Mouse (Mus musculus): ENCODE measurements around the gene Dnajc2. TPM values are rescaled to one million over a fixed set of nuclear protein-coding genes. Genes with fewer than 3 reads are reported as not detected.
"Not testable (repeated sequence)": the region's sequence is repeated elsewhere in the genome, so short reads cannot be mapped to it uniquely, and the experiment has no call there.

The Dnajc2 gene
- polyA plus RNA-seq, 1 experiment: 4.3 TPM

DNA sequence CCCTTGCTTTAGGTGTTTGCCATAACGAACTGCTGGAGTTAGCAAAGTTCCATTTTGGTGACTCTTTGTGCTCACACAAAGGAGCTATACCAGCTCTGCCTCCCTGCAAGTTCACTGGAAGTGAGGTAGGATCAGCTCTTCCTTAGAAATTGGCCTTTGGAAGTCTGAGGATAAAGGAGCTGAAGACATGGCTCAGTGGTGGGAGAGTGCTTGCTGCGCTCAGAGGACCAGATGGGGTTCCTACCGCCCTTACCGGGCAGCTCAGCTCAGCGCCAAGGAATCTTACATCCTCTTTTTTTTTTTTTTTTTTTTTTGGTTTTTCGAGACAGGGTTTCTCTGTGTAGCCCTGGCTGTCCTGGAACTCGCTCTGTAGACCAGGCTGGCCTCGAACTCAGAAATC, 39.1 kb downstream of the Dnajc2 start:
- DNase-seq (ENCODE audit: low read depth, low spot score): no peak
- 97% methylated on average over 7 of the region's 8 CpGs for WGBS

DNA sequence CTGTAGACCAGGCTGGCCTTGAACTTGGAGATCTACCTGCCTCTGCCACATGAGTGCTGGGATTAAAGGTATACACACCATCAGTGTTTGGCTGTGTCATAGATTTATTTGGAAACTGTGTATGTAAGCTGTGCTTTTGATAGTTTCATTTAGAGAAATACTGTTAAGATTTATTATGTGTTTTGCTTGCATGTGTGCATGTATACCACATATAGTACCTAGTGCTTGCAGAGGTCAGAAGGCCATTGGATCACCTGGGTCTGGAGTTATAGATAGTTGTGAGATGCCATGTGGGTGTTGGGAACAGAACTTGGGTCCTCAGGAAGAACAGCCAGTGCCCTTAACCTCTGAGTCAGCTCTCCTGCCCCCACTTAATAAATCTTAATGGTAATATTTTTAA, 40.4 kb downstream of the Dnajc2 start:
- DNase-seq (ENCODE audit: low read depth, low spot score): no peak

DNA sequence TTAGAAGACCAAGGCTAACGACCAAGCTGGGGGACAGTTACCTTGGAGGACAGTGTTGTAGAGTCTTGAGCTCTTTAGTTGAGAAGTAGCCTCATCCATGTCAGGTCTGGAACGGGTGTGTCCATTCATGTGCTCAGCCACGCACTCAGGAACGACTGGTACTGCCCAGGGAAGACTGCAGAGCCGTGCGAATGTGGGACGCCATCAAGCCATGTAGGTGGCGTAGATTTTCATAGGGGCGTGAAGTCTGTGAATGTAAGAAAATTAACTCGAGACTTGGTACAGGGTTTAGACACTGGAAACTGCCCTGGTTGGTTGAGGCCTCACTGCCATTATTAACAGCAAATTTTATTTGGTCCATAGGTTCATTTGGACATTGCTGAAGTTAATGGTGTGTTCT, 41.4 kb downstream of the Dnajc2 start:
- 95% methylated on average over 10 of the region's 10 CpGs for whole genome bisulfite sequencing
- DNase-seq (ENCODE audit: low read depth, low spot score): no peak

DNA sequence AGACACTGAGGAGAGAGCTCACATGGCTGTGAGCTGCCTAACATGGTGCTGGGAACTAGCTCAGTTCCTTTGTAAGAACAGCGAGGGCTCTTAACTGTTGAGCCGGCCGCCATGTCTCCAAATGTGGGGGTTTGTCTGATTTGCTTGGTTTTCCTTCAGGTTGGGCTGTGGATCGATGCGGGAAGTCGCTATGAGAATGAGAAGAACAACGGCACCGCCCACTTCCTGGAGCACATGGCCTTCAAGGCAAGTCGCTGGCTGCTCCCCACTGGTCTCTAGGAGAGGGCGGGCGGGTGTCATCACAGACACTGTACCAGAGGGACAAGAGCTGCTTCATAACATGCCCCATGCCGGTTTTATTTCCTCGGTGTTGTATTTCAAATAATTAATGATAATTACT, 45.2 kb downstream of the Dnajc2 start:
- no peak for DNase-seq (ENCODE audit: low read depth, low spot score)
- WGBS: 89% methylated on average over 13 of the region's 13 CpGs

DNA sequence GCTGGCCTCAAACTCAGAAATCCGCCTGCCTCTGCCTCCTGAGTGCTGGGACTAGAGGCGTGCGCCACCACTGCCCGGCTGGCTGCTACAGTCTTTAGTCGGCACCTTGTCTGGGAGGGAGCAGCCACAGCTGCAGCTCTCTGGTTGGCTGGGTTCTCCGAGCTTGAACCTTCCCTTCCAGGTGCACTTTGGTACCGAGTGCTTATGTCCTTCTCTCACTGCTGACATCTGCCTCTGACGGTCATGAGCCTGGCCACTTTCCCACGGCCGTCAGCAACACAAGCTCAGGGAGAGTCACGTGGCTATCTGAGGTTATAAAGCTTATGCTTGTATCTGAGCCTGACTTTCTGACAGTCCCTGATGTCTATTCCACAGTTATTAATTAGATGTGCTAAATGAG, 45.9 kb downstream of the Dnajc2 start:
- WGBS: 80% methylated on average over 11 of the region's 11 CpGs
- no peak for DNase-seq (ENCODE audit: low read depth, low spot score)

DNA sequence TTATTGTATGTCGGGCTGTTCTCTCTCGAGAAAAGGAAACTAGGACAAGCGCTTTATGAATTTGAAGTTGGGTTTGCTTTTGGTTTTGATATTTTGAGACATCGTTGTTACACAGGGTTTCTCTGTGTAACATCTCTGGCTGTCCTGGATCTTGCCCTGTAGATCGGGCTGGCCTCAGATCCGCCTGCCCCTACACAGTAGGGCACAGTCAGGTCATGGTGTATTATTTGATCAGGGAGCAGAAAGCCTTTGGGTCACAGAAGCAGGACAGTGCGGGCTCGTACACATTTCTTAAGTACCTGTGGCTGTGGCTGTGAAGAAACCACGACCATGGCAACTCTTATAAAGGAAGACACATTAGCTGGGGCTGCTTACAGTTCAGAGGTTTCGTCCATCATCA, 47.4 kb downstream of the Dnajc2 start:
- 8% methylated on average over 10 of the region's 10 CpGs for WGBS
- no peak for DNase-seq (ENCODE audit: low read depth, low spot score)

DNA sequence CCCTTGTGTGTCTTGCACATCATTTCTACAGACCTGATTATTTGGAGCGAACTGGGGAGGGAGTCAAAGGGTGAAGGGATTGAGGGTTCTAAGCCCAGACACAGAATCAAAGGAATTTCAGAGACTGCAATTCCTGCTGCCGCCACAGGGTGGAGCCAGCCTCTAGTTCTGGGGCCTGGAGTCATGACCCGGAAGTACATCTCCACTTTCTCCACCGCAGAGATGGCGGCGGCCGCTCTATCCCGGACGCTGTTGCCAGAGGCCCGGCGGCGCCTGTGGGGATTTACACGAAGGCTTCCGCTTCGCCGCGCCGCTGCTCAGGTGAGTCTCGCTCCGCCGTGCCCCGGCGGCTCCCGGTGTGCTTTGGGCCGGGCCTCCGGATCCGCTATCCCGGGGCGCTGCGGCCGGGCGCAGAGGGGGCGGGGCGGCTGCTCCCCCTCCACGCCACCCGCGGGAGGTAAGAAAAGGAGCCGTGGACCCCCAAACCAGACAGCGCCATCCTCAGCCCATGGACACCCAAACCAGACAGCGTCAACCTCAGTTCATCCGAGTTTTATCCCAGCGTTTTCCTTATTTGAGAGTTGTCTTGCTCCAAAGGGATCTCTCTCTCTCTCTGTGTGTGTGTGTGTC, 48.0 kb downstream of the Dnajc2 start, which contains the start of gene Pmpcb:
Gene Pmpcb, plus strand, starts transcription at position 186 of the 630 bp plus-strand sequence.
- under 1% methylated on average over 42 of the region's 42 CpGs for WGBS

DNA sequence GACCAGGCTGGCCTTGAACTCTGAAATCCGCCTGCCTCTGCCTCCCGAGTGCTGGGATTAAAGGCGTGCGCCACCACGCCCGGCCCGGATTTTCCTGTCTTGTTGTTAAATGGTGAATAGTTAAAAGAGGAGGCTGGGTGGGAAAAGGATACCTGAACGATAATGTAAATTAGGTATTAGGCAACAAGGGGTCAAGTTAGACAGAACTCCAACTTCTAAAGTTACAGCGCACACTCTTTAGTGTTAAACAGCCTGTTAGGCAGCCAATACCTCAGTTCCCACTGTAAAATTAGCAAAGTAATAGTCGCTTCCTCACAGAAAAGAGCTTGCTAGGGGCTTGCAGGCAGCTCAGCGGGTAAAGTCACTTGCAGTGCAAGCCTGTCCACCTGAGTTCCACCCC, 49.0 kb downstream of the Dnajc2 start:
- 79% methylated on average over 11 of the region's 11 CpGs for WGBS
- no peak for DNase-seq (ENCODE audit: low read depth, low spot score)

More for the DNA sequence above, 48.0 kb downstream of the Dnajc2 start, which contains the start of gene Pmpcb:
- DNase-seq (ENCODE audit: low read depth, low spot score): peak; percentile 67

DNA sequence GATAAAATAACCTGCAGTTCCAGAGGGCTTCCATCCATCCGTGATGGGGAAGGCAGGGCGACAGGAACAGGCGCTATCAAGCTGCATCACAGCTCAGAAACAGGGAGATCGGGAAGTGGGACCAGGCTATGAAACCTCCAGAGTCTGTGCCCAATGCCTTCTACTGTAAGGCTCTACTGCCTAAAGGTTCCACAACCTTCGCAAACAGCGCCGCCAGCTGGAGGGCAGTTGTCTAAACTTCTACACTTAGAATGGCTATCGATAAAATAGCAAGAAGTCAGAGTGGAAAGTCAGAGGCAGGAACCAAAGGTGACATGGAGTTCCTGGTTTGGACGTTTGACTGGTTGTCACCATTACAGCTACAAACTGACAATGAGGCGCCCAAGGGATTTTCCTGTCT, 49.5 kb downstream of the Dnajc2 start:
- peak; percentile 74 for DNase-seq (ENCODE audit: low read depth, low spot score)
- WGBS: 18% methylated on average over 10 of the region's 10 CpGs

DNA sequence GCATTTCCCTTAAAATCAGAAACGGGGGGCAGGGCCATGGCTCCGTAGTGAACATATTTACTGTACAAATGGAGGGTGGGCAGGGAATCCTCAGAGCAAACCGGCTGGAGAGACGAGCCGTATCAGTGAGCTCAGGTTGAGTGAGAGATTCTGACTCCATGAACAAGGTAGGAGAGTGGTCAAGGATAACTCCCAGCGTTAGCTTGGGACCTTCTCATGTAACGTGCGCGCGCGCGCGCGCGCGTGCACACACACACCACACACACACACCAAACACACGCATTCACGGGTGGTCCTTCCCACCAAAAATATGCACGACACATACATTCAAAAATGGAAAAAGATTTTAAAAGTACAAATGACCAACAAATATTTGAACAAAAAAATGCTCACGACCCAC, 50.0 kb downstream of the Dnajc2 start:
- DNase-seq (ENCODE audit: low read depth, low spot score): no peak
- 78% methylated on average over 20 of the region's 20 CpGs for WGBS

DNA sequence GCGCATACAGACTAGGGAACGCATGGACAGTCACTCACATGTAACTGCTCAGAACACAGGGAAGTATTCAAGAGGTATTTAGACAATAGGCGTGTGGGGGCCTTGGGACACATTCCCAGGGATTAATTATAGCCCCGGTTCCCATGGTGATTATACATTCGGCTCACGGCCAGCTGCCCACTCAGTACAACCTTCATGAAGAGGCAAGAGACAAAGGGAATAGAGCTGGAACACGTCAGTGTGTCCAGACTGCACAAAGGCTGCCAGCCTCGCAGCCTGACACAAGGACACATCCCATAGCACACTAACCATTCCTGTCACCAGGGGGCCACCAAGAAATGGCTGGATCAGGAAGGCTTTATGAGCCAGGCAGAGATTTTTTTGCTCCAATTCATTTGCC, 52.1 kb downstream of the Dnajc2 start:
- no peak for DNase-seq (ENCODE audit: low read depth, low spot score)
- 13% methylated on average over 8 of the region's 8 CpGs for WGBS

DNA sequence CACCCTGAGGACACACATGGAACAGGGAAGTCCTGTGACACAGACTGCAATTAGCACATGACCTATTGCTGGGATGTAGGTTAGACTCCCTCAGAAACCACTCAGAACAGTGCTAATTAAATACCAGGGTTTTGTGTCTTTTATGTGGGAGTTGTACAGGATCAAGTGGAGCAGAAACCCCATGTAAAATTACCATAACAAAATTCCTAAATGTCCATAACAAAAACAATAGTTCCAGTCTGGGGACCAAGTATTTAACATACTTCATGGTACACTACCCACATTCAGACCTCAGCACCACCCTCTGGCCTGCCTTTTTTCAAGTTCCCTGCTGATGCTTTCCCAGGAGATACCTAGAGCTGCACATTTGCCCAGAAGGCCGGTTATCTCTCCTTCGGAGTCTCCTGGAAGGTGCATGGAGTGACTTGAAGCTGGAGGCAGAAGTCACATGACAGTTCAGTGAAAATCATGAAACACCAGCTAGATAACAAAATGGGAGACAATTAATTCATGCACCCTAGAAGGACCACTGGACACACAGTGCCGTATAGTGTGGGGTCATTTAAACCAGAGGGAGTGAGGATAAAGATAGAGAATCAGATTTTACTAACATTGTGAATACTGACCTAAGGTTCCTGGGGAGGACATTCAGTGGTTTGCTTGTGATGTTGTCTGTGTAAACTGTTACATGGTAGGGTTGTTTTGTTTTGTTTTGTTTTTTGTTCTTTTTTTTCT, 52.7 kb downstream of the Dnajc2 start:
- no peak for DNase-seq (ENCODE audit: low read depth, low spot score)
- WGBS: 88% methylated on average over 3 of the region's 3 CpGs

DNA sequence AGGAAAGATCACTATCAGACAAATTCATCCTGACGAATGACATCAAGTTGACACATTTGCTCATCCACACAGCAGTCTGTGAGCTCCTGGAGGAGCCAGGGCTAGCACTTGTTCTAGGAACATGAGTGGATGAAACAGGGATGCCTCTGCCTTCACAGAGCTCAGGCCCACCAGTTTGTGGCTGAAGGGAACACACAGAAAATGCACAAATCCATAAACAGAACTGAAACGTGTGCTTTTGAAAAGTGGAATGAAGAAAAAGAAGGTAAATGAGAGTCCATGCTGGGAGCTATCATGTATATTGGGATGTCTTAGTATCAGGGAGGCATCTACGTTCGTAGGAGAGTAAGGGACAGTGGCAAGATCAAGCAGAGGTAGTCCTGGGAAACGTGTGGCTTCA, 55.9 kb downstream of the Dnajc2 start:
- no peak for DNase-seq (ENCODE audit: low read depth, low spot score)
- WGBS: 84% methylated on average over 5 of the region's 5 CpGs

DNA sequence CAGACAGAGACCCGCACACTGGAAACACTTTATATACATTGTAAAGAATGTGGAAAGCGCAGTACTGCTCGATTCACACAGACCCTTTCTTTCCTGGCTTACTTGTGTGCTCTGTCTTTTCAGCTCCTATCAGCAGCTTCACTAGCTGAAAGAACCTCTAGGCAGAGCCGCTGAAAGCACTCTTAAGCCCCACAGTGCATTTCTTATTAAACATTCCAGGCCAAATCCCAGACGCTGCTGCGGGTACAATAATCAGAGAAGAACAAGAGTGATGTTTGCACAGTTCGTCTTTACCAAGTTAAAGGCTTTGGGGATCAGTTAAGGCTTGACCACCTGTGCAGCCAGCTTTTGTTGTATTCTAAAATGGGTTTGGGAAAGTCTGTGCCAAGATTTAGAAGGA, 60.2 kb downstream of the Dnajc2 start:
- 56% methylated on average over 7 of the region's 7 CpGs for WGBS
- no peak for DNase-seq (ENCODE audit: low read depth, low spot score)

DNA sequence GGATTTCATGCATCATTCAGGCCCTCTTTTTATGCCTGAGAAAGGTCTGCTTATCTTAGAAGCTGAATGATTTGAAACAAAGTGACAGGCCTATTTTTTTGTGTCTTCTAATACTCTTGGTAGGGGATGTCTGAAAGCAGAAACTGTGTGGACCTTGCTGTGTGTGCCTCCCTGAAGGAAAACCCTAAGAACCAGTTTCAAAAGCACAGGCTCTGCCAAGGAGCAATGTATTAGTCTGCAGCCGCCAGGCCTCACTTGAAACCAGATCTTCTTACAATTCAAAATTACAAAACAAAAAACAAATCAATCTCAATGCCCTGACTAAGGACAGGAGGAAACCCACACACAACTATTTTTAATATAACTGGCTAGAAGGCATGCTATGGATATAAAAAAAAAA, 60.6 kb downstream of the Dnajc2 start:
- WGBS: 74% methylated on average over 1 of the region's 1 CpGs
- no peak for DNase-seq (ENCODE audit: low read depth, low spot score)

DNA sequence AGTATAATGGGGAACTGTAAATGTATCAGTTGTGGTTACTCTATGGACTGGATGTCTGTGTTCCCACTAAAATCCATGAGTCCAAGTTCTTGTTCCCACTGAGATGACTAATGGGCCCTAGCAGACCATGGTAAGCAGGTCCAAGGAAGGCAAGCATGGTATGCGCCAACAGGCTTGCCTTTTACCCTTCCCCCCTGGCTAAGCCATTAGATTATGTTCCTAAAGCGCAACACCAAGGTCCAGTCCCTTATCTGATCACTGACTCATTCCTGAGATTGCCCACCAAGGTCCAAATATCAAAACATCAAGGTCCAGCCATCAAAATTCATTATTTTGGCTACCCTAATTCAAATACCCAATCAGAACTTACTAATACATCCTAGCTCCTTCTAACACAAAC, 65.8 kb downstream of the Dnajc2 start:
- WGBS: 91% methylated on average over 2 of the region's 2 CpGs
- DNase-seq (ENCODE audit: low read depth, low spot score): no peak

DNA sequence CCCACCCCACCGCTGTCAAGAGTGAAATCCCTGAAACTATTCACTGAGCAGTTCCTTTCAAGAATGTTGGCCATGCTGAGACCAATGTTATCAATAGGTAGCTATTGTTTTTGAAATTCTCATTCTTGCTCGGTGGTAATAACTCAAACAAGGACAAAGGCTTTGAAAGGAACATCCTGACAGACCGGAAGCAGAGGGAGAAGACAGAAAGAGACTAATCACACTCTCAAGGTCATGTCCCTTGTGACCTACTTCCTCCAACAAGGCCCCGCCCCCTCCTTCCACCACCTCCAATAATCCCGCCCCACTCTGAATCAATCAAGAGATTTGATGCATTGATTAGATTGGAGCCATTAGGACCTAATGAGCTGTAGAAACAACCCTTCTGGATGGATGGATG, 66.5 kb downstream of the Dnajc2 start:
- DNase-seq (ENCODE audit: low read depth, low spot score): no peak
- WGBS: 84% methylated on average over 5 of the region's 5 CpGs

DNA sequence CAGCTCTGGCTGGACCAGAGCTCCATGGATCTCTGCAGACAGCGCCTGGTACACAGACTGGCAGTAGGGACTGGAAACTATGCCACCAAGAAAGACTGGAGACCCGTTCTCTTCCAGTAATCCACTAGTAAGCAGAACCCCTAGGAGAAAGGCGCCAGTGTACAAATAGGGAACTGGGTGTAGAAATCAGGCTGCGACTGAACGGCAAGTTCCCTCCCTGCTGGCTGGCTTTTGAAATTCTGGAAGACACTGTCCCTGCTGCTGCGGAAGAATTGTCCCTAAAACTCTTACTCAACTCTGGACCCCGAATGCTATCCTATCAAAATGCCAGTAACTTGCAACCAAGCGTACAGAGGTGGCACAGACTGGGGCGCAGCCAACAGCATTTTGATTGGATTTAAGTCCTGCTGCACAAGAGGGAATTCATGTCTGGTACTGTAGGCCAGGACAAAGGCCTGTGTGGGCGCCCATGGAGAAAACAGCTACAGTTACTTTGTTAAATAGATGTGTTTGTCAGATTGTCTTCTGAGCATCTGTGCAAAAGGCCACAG, 67.8 kb downstream of the Dnajc2 start:
- WGBS: 86% methylated on average over 10 of the region's 10 CpGs

DNA sequence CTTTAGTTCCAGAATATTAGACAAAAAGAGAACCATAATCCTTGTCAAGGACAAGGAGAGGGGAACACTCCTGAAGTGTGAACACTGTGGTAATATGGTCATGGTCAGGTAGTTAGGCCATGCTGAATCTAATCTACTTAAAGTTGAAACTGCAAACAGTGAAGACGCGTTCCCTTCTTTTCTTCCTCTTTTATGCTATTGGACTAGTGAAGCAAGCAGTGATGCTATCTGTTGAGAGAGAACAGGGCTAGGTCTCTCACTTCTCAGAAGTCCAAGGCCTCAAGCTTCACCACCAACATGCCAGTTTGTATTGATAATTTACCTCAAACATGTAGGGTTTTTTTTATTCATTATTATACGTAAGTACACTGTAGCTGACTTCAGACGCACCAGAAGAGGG, 70.6 kb downstream of the Dnajc2 start:
- no peak for DNase-seq (ENCODE audit: low read depth, low spot score)
- 93% methylated on average over 4 of the region's 4 CpGs for WGBS

More for the DNA sequence above, 67.8 kb downstream of the Dnajc2 start:
- DNase-seq (ENCODE audit: low read depth, low spot score): no peak

DNA sequence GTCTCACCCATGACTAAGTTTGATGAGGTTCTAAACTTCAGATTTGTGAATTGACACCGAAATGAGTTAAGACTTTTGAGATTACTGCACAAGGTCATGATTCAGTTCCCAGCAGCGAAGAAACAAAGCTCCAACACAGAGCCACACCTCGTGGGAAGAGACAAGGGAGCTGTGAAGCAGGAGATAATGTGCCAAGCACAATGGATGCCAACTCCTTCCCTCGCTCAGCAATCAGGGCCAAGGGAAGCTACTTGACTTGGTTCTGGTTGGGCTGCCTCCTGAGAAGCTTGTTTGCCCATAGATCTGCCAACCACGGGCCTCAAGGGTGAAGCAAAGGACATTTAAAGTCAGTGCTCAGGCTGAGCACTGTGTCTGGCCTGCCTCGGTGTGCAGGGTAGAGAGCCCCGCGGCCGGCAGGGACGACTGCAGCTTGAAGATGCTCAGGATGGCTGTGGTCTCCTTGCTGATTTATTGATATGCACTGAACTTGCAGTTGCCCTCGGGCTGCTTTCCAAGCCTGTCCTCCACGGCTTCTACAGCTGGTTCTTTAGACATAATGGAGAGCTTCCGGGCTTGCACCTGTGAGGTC, 72.8 kb downstream of the Dnajc2 start:
- WGBS: 64% methylated on average over 13 of the region's 13 CpGs
- DNase-seq (ENCODE audit: low read depth, low spot score): no peak

DNA sequence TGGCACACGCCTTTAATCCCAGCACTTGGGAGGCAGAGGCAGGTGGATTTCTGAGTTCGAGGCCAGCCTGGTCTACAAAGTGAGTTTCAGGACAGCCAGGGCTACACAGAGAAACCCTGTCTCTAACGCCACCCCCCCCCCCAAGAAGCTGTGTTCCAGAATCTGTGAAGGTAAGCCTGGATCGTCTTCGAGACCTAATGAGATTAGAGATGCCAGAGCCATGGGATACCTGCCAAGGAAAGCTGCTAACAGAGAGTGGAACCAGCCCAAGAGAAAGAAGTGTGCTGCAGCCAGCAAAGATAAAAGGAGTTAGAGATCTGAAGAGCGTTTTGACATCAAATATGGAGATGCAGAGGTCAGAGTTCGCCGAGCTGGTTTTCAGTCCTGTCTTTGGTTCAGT, 77.0 kb downstream of the Dnajc2 start:
- WGBS: 88% methylated on average over 8 of the region's 8 CpGs
- not testable (repeated sequence) for DNase-seq (ENCODE audit: low read depth, low spot score)

Data from large intestine, adult 2 months (tissue).